Mouse (Mus musculus) midbrain, postnatal 0 days (tissue): ENCODE results near the gene 2410004B18Rik. TPM values are rescaled to one million over a fixed set of nuclear protein-coding genes. Genes with fewer than 3 reads are reported as not detected.
A peak's percentile ranks its signal among the peaks of the same experiment; 100 is the strongest.
"Not testable (repeated sequence)": the region's sequence is repeated elsewhere in the genome, so short reads cannot be mapped to it uniquely, and the experiment has no call there.

ENCODE experiments used
- ATAC-seq: fragments of 200-750 bp; cut with Nextera tagmentation; 2 replicates; pipeline ENCODE4 v1.8.0; 2017; ENCODE audit warnings: moderate number of reproducible peaks, mild to moderate bottlenecking, moderate TSS enrichment, moderate library complexity; ENCODE audit not compliant: low FRiP score
- DNase-seq: peaks from one replicate; pipeline ENCODE4 v3.0.0-alpha.2; 2015; ENCODE audit warnings: low spot score
- H3K27ac ChIP-seq: fragments of 300-500 bp; sonication (generic); 2 replicates; pipeline ENCODE4 v1.5.1; 2014; ENCODE audit warnings: low read depth, mild to moderate bottlenecking, low read length, mixed read lengths
- H3K27me3 ChIP-seq: fragments of 300-500 bp; sonication (generic); 2 replicates; pipeline ENCODE4 v1.6.1; 2014; ENCODE audit warnings: low read length, control low read depth, mixed read lengths; ENCODE audit not compliant: insufficient read depth
- H3K36me3 ChIP-seq: fragments of 300-500 bp; sonication (generic); 2 replicates; pipeline ENCODE4 v1.6.1; 2014; ENCODE audit warnings: low read length, control low read depth, mixed read lengths; ENCODE audit not compliant: insufficient read depth
- H3K4me1 ChIP-seq: fragments of 300-500 bp; sonication (generic); 2 replicates; pipeline ENCODE4 v1.6.1; 2014; ENCODE audit warnings: mild to moderate bottlenecking, control low read depth, antibody characterized with exemption, low read length, mixed read lengths; ENCODE audit not compliant: insufficient read depth
- H3K4me2 ChIP-seq: fragments of 300-500 bp; sonication (generic); 2 replicates; pipeline ENCODE4 v1.6.1; 2014; ENCODE audit warnings: low read depth, mild to moderate bottlenecking, low read length, mixed read lengths; ENCODE audit not compliant: poor library complexity, severe bottlenecking
- H3K4me3 ChIP-seq: fragments of 300-500 bp; sonication (generic); 2 replicates; pipeline ENCODE4 v1.5.1; 2014; ENCODE audit warnings: low read depth, mild to moderate bottlenecking, low read length, moderate library complexity
- H3K9ac ChIP-seq: fragments of 300-500 bp; sonication (generic); replicated peaks from 2 replicates; pipeline ENCODE4 v1.6.1; 2014; ENCODE audit warnings: mild to moderate bottlenecking, low read length, moderate library complexity, mixed read lengths; ENCODE audit not compliant: poor library complexity, severe bottlenecking
- H3K9me3 ChIP-seq: fragments of 300-500 bp; sonication (generic); 2 replicates; pipeline ENCODE4 v1.6.1; 2016; ENCODE audit warnings: low read length, control low read depth
- CTCF ChIP-seq: IDR thresholded peaks from 2 replicates; pipeline ENCODE4 v1.5.1; 2016; ENCODE audit warnings: antibody characterized with exemption, mild to moderate bottlenecking
- WGBS: fragments of 180-500 bp; shearing (Covaris S2); extraction: QIAGEN DNeasy Blood & Tissue Kit; methylation state at CpG from one replicate; pipeline ENCODE4 v1.1.7; 2014; 5-methylcytosine and 5-hydroxymethylcytosine counted together
- polyA plus RNA-seq: library from polyadenylated mRNA; unstranded; fragments of >200 nt; fragmentation: Nextera tagmentation; extraction: Ambion mirVana; gene quantifications from 2 replicates; pipeline ENCODE4 v1.2.1, GENCODE M21; 2015
- total RNA-seq: library from RNA; depleted of rRNA; stranded (reverse); fragments of >200 nt; gene quantifications from 2 replicates; pipeline ENCODE4 v1.2.3, GENCODE M21; 2014

The 2410004B18Rik gene
- total and polyA plus RNA-seq, 2 experiments from 2014 or later: 48.9 to 83.8 TPM

GRCm38 (mm10) chr3:145953411-145953810 is 15.6 kb downstream of the 2410004B18Rik start:
- no peak overlapping the region for H3K4me2 ChIP-seq
- no peak for ATAC-seq
- no peaks in the 10 kb centered on the region for H3K9me3 ChIP-seq
- no peaks in the 10 kb centered on the region for H3K27me3 ChIP-seq
- no peak overlapping the region for H3K9ac ChIP-seq
- WGBS: 92% methylated on average over 2 of the region's 2 CpGs
- no peaks in the 10 kb centered on the region for H3K4me1 ChIP-seq
- no peak overlapping the region for H3K4me3 ChIP-seq
- no peak overlapping the region for H3K27ac ChIP-seq
- TF ChIP-seq CTCF: no peak
- no peak for DNase-seq
- H3K36me3 ChIP-seq: no peaks in the 10 kb centered on the region

GRCm38 (mm10) chr3:145959824-145960223 is 22.0 kb downstream of the 2410004B18Rik start:
- TF ChIP-seq CTCF: no peak

GRCm38 (mm10) chr3:145962411-145962810 is 24.6 kb downstream of the 2410004B18Rik start:
- TF ChIP-seq CTCF: no peak
- Histone ChIP-seq H3K4me1 (peaks cover 5% of the 10 kb centered on the region; the same call in 1 of the 2 replicates), H3K9me3 (no peaks in the 10 kb centered on the region), H3K27ac (no peak overlapping the region), H3K27me3 (peaks cover 9% of the 10 kb centered on the region; the same call in 1 of the 2 replicates), H3K4me2 (no peak overlapping the region), H3K4me3 (no peak overlapping the region), H3K36me3 (no peaks in the 10 kb centered on the region), H3K9ac (no peak overlapping the region)
- no peak for DNase-seq
- WGBS: 23% methylated on average over 9 of the region's 9 CpGs
- no peak for ATAC-seq

More at GRCm38 (mm10) chr3:145959824-145960223, 22.0 kb downstream of the 2410004B18Rik start:
- WGBS: 57% methylated on average over 1 of the region's 1 CpGs
- Histone ChIP-seq H3K4me3 (no peak overlapping the region), H3K27ac (no peak overlapping the region), H3K9me3 (no peaks in the 10 kb centered on the region), H3K4me1 (peaks cover 5% of the 10 kb centered on the region; the same call in 1 of the 2 replicates), H3K36me3 (no peaks in the 10 kb centered on the region), H3K4me2 (no peak overlapping the region), H3K27me3 (peaks cover 9% of the 10 kb centered on the region; the same call in 1 of the 2 replicates), H3K9ac (no peak overlapping the region)
- ATAC-seq (no peak), DNase-seq (no peak)

- WGBS: 24% methylated on average over 31 of the region's 31 CpGs
- Histone ChIP-seq H3K36me3 (no peaks in the 10 kb centered on the region), H3K9me3 (no peaks in the 10 kb centered on the region), H3K27ac (no peak overlapping the region), H3K4me3 (no peak overlapping the region), H3K4me2 (peak overlapping the region; percentile 15; the same call in 1 of the 2 replicates), H3K9ac (no peak overlapping the region), H3K27me3 (peaks cover 9% of the 10 kb centered on the region; the same call in 1 of the 2 replicates), H3K4me1 (peaks cover 5% of the 10 kb centered on the region; the same call in 1 of the 2 replicates)
- no peak for TF ChIP-seq CTCF
- no peak for ATAC-seq
- DNase-seq: no peak
These were observed 25.5 kb downstream of the 2410004B18Rik start for GRCm38 (mm10) chr3:145963101-145964017.

- Histone ChIP-seq H3K27ac (no peak overlapping the region), H3K9ac (no peak overlapping the region), H3K4me2 (0 out of 2 replicates have a peak overlapping the region, but pooled peaks have one; percentile 15), H3K4me3 (no peak overlapping the region), H3K27me3 (peaks cover 9% of the 10 kb centered on the region; the same call in 1 of the 2 replicates), H3K4me1 (peaks cover 5% of the 10 kb centered on the region; the same call in 1 of the 2 replicates), H3K36me3 (no peaks in the 10 kb centered on the region), H3K9me3 (no peaks in the 10 kb centered on the region)
- DNase-seq: no peak
- TF ChIP-seq CTCF: no peak
- no peak for ATAC-seq
- WGBS: 21% methylated on average over 10 of the region's 10 CpGs
These were observed 26.2 kb downstream of the 2410004B18Rik start for GRCm38 (mm10) chr3:145964018-145964387.

GRCm38 (mm10) chr3:145964473-145964872 is 26.7 kb downstream of the 2410004B18Rik start:
- no peak overlapping the region for H3K4me3 ChIP-seq
- H3K4me1 ChIP-seq: peaks cover 5% of the 10 kb centered on the region; the same call in 1 of the 2 replicates
- H3K36me3 ChIP-seq: no peaks in the 10 kb centered on the region
- H3K9me3 ChIP-seq: no peaks in the 10 kb centered on the region
- no peak overlapping the region for H3K9ac ChIP-seq
- no peak for TF ChIP-seq CTCF
- H3K27me3 ChIP-seq: peaks cover 9% of the 10 kb centered on the region; the same call in 1 of the 2 replicates
- no peak for DNase-seq
- peak overlapping the region; percentile 26; the same call in 1 of the 2 replicates for H3K4me2 ChIP-seq
- WGBS: 11% methylated on average over 10 of the region's 10 CpGs
- H3K27ac ChIP-seq: no peak overlapping the region
- peak; percentile 71 for ATAC-seq

GRCm38 (mm10) chr3:145965583-145965982 is 27.8 kb downstream of the 2410004B18Rik start:
- H3K27me3 ChIP-seq, H3K27ac ChIP-seq, H3K4me2 ChIP-seq, H3K9me3 ChIP-seq, H3K36me3 ChIP-seq, H3K4me1 ChIP-seq, H3K9ac ChIP-seq, DNase-seq, ATAC-seq, H3K4me3 ChIP-seq: not testable (repeated sequence)
- 93% methylated on average over 3 of the region's 3 CpGs for WGBS
